Mouse (Mus musculus) naive thymus-derived CD4-positive, alpha-beta T cell, adult 2 months (primary cell): ENCODE results near the gene Wap.

Experiments
- DNase-seq: peaks from one replicate; pipeline ENCODE4 v3.0.0-alpha.2; 2011; ENCODE audit warnings: low read depth

The Wap gene

GRCm38 (mm10) chr11:6627731-6628130 lies 10.7 kb downstream of the Wap start:
- peak; percentile 80 for DNase-seq

- no peak for DNase-seq
Observed at GRCm38 (mm10) chr11:6626388-6626772, 12.1 kb downstream of the Wap start.

- DNase-seq = peak; percentile 96
Observed at GRCm38 (mm10) chr11:6625478-6626387, 12.7 kb downstream of the Wap start, which contains the start of gene Tbrg4. TSS of gene Tbrg4 (minus strand) at chr11:6626067.

GRCm38 (mm10) chr11:6624619-6625382 lies 13.6 kb downstream of the Wap start:
- DNase-seq = no peak

- no peak for DNase-seq
Observed at GRCm38 (mm10) chr11:6623704-6624103, 14.7 kb downstream of the Wap start.

- DNase-seq = no peak
Observed at GRCm38 (mm10) chr11:6615250-6616205, 22.9 kb downstream of the Wap start.

GRCm38 (mm10) chr11:6605491-6606399 lies 32.7 kb downstream of the Wap start, which contains the start of gene Nacad:
TSS of gene Nacad (minus strand) at chr11:6606053.
- DNase-seq = no peak

GRCm38 (mm10) chr11:6605021-6605481 lies 33.4 kb downstream of the Wap start:
- DNase-seq = no peak

GRCm38 (mm10) chr11:6604604-6604936 lies 33.9 kb downstream of the Wap start:
- DNase-seq = no peak

- peak; percentile 61 for DNase-seq
Observed at GRCm38 (mm10) chr11:6603887-6604603, 34.4 kb downstream of the Wap start.

GRCm38 (mm10) chr11:6603224-6603623 lies 35.2 kb downstream of the Wap start:
- DNase-seq = no peak

GRCm38 (mm10) chr11:6602662-6603061 lies 35.8 kb downstream of the Wap start:
- no peak for DNase-seq

GRCm38 (mm10) chr11:6601649-6602480 lies 36.6 kb downstream of the Wap start:
- DNase-seq = no peak

GRCm38 (mm10) chr11:6600284-6600944 lies 38.0 kb downstream of the Wap start:
- DNase-seq = no peak

- no peak for DNase-seq
Observed at GRCm38 (mm10) chr11:6599831-6600230, 38.6 kb downstream of the Wap start.

GRCm38 (mm10) chr11:6599011-6599681 lies 39.3 kb downstream of the Wap start:
- no peak for DNase-seq

GRCm38 (mm10) chr11:6598191-6598889 lies 40.1 kb downstream of the Wap start:
- no peak for DNase-seq
